Mouse (Mus musculus) stomach, postnatal 0 days (tissue): ENCODE data around the gene Mcpt8. TPM values are rescaled to one million over a fixed set of nuclear protein-coding genes. Genes with fewer than 3 reads are reported as not detected.

Experiments
- ATAC-seq: fragments of 200-750 bp; cut with Nextera tagmentation; 2 replicates; pipeline ENCODE4 v1.8.0; 2017; ENCODE audit not compliant: low FRiP score, low TSS enrichment
- DNase-seq: peaks from one replicate; pipeline ENCODE4 v3.0.0-alpha.2; 2016; ENCODE audit warnings: low spot score
- H3K27ac ChIP-seq: fragments of 300-500 bp; sonication (generic); replicated peaks from 2 replicates; pipeline ENCODE4 v1.5.1; 2014; ENCODE audit warnings: mild to moderate bottlenecking, control low read depth
- H3K27me3 ChIP-seq: fragments of 300-500 bp; sonication (generic); 2 replicates; pipeline ENCODE4 v1.6.1; 2014; ENCODE audit warnings: low read length; ENCODE audit not compliant: control insufficient read depth, insufficient read depth
- H3K36me3 ChIP-seq: fragments of 300-500 bp; sonication (generic); 2 replicates; pipeline ENCODE4 v1.6.1; 2014; ENCODE audit warnings: low read length, mixed read lengths; ENCODE audit not compliant: control insufficient read depth, insufficient read depth
- H3K4me1 ChIP-seq: fragments of 300-500 bp; sonication (generic); replicated peaks from 2 replicates; pipeline ENCODE4 v1.6.1; 2014; ENCODE audit warnings: antibody characterized with exemption; ENCODE audit not compliant: control insufficient read depth, insufficient read depth
- H3K4me2 ChIP-seq: fragments of 300-500 bp; sonication (generic); replicated peaks from 2 replicates; pipeline ENCODE4 v1.6.1; 2014; ENCODE audit warnings: low read depth, mild to moderate bottlenecking, control low read depth, moderate library complexity
- H3K4me3 ChIP-seq: fragments of 300-500 bp; sonication (generic); 2 replicates; pipeline ENCODE4 v1.5.1; 2014; ENCODE audit warnings: low read depth, low read length, control low read depth
- H3K9ac ChIP-seq: fragments of 300-500 bp; sonication (generic); 2 replicates; pipeline ENCODE4 v1.6.1; 2014; ENCODE audit warnings: mild to moderate bottlenecking, low read length, control low read depth, mixed read lengths
- H3K9me3 ChIP-seq: fragments of 300-500 bp; sonication (generic); 2 replicates; pipeline ENCODE4 v1.6.1; 2016; ENCODE audit warnings: low read length; ENCODE audit not compliant: control insufficient read depth
- CTCF ChIP-seq: IDR thresholded peaks from 2 replicates; pipeline ENCODE4 v1.5.1; 2016; ENCODE audit warnings: antibody characterized with exemption, low read depth, mild to moderate bottlenecking, moderate library complexity
- EP300 ChIP-seq: optimal IDR thresholded peaks from 2 replicates; pipeline ENCODE3; 2016; ENCODE audit warnings: antibody characterized with exemption
- whole genome bisulfite sequencing: fragments of 180-500 bp; shearing (Covaris S2); extraction: QIAGEN DNeasy Blood & Tissue Kit; methylation state at CpG from one replicate; pipeline ENCODE4 v1.1.7; 2014; 5-methylcytosine and 5-hydroxymethylcytosine counted together
- polyA plus RNA-seq: library from polyadenylated mRNA; unstranded; fragments of >200 nt; fragmentation: Nextera tagmentation; extraction: Ambion mirVana; gene quantifications from 2 replicates; pipeline ENCODE4 v1.2.1, GENCODE M21; 2015

The Mcpt8 gene
- polyA plus RNA-seq, 1 experiment from 2014 or later, result 0.30 TPM

- ATAC-seq, result no peak
- H3K4me2 ChIP-seq, result no peak overlapping the region
- H3K27me3 ChIP-seq, result no peaks in the 10 kb centered on the region
- H3K4me3 ChIP-seq, result no peak overlapping the region
- H3K36me3 ChIP-seq, result no peaks in the 10 kb centered on the region
- no peak overlapping the region for H3K27ac ChIP-seq
- H3K9me3 ChIP-seq, result no peaks in the 10 kb centered on the region
- H3K4me1 ChIP-seq, result no peaks in the 10 kb centered on the region
- TF ChIP-seq EP300 (no peak), CTCF (no peak)
- H3K9ac ChIP-seq, result no peak overlapping the region
- WGBS, result 72% methylated on average over 13 of the region's 13 CpGs
- no peak for DNase-seq
Observed at GRCm38 (mm10) chr14:56105447-56106180, 20.5 kb upstream of the Mcpt8 start.

GRCm38 (mm10) chr14:56105016-56105415, 19.9 kb upstream of the Mcpt8 start:
- DNase-seq (no peak), ATAC-seq (no peak)
- Histone ChIP-seq H3K9ac (no peak overlapping the region), H3K27ac (no peak overlapping the region), H3K4me2 (no peak overlapping the region), H3K4me1 (no peaks in the 10 kb centered on the region), H3K36me3 (no peaks in the 10 kb centered on the region), H3K9me3 (no peaks in the 10 kb centered on the region), H3K27me3 (no peaks in the 10 kb centered on the region), H3K4me3 (no peak overlapping the region)
- no peak for TF ChIP-seq EP300
- no peak for TF ChIP-seq CTCF
- WGBS, result 76% methylated on average over 5 of the region's 5 CpGs

GRCm38 (mm10) chr14:56103452-56103851, 18.4 kb upstream of the Mcpt8 start:
- Histone ChIP-seq H3K27me3 (no peaks in the 10 kb centered on the region), H3K4me1 (no peaks in the 10 kb centered on the region), H3K27ac (no peak overlapping the region), H3K4me2 (no peak overlapping the region), H3K4me3 (no peak overlapping the region), H3K9ac (no peak overlapping the region), H3K9me3 (no peaks in the 10 kb centered on the region), H3K36me3 (no peaks in the 10 kb centered on the region)
- ATAC-seq, result no peak
- no peak for DNase-seq
- WGBS, result 56% methylated on average over 3 of the region's 3 CpGs
- TF ChIP-seq EP300, result no peak
- no peak for TF ChIP-seq CTCF

GRCm38 (mm10) chr14:56102386-56102785, 17.3 kb upstream of the Mcpt8 start, which contains the start of gene Ctsg:
Gene Ctsg (minus strand): TSS chr14:56102574.
- no peak within 1 kb of the TSS for H3K27ac ChIP-seq
- no peak within 1 kb of the TSS for H3K9ac ChIP-seq
- no peaks in the 10 kb centered on the region for H3K4me1 ChIP-seq
- no peak within 1 kb of the TSS for H3K4me3 ChIP-seq
- 57% methylated on average over 10 of the region's 10 CpGs for WGBS
- no peak for ATAC-seq
- no peaks in the 10 kb centered on the region for H3K9me3 ChIP-seq
- TF ChIP-seq CTCF (no peak), EP300 (no peak)
- no peaks in the 10 kb centered on the region for H3K36me3 ChIP-seq
- H3K27me3 ChIP-seq, result no peaks in the 10 kb centered on the region
- no peak for DNase-seq
- no peak within 1 kb of the TSS for H3K4me2 ChIP-seq

GRCm38 (mm10) chr14:56098940-56099339, 13.9 kb upstream of the Mcpt8 start:
- DNase-seq (no peak), ATAC-seq (no peak)
- 76% methylated on average over 4 of the region's 4 CpGs for WGBS
- no peak overlapping the region for H3K27ac ChIP-seq
- H3K4me1 ChIP-seq, result no peaks in the 10 kb centered on the region
- H3K36me3 ChIP-seq, result no peaks in the 10 kb centered on the region
- no peaks in the 10 kb centered on the region for H3K27me3 ChIP-seq
- TF ChIP-seq CTCF (peak; percentile 74), EP300 (no peak)
- no peaks in the 10 kb centered on the region for H3K9me3 ChIP-seq
- no peak overlapping the region for H3K9ac ChIP-seq
- H3K4me2 ChIP-seq, result no peak overlapping the region
- H3K4me3 ChIP-seq, result no peak overlapping the region

- Histone ChIP-seq H3K4me1 (no peaks in the 10 kb centered on the region), H3K27ac (no peak overlapping the region), H3K36me3 (no peaks in the 10 kb centered on the region), H3K4me2 (no peak overlapping the region), H3K27me3 (no peaks in the 10 kb centered on the region), H3K9ac (no peak overlapping the region), H3K4me3 (no peak overlapping the region), H3K9me3 (no peaks in the 10 kb centered on the region)
- DNase-seq, result no peak
- whole genome bisulfite sequencing, result 75% methylated on average over 1 of the region's 1 CpGs
- ATAC-seq, result no peak
- no peak for TF ChIP-seq EP300
- TF ChIP-seq CTCF, result no peak
Observed at GRCm38 (mm10) chr14:56097597-56097996, 12.5 kb upstream of the Mcpt8 start.
